Comparison of ENCODE assay signal across 8 mouse cellular contexts in genomic region chr10:128737435-128737834, GRCm38 (mm10). TPM values are rescaled to one million over a fixed set of nuclear protein-coding genes. Genes with fewer than 3 reads are reported as not detected.
DNase-seq lines count a peak whose midpoint lies in the region; ATAC-seq and TF ChIP-seq lines count a peak whose summit lies in the region.

No protein-coding gene starts in this region.

- peak overlapping the region; percentile 42 for H3K4me3 ChIP-seq in layer of hippocampus, adult 2 months
- H3K4me3 ChIP-seq in kidney, embryonic 16.5 days (ENCODE audit: low read length), result peak overlapping the region; percentile 24
- H3K4me3 ChIP-seq in midbrain, embryonic 11.5 days (ENCODE audit: low read depth, low read length), result no peak overlapping the region

- no peaks in the 10 kb centered on the region; the same call in 1 of the 2 replicates for H3K9me3 ChIP-seq in kidney, embryonic 16.5 days (ENCODE audit: low read length)
- no peaks in the 10 kb centered on the region for H3K9me3 ChIP-seq in midbrain, embryonic 11.5 days (ENCODE audit: control insufficient read depth, low read length)

- peaks cover 8% of the 10 kb centered on the region; the same call in 1 of the 2 replicates for H3K36me3 ChIP-seq in kidney, embryonic 16.5 days (ENCODE audit: insufficient read depth, low read length)
- H3K36me3 ChIP-seq in midbrain, embryonic 11.5 days (ENCODE audit: control insufficient read depth, insufficient read depth, low read length), result no peaks in the 10 kb centered on the region

- H3K4me1 ChIP-seq in kidney, embryonic 16.5 days (ENCODE audit: insufficient read depth, low read length), result no peaks in the 10 kb centered on the region; the same call in 1 of the 2 replicates
- peaks cover 2% of the 10 kb centered on the region; the same call in 1 of the 2 replicates for H3K4me1 ChIP-seq in midbrain, embryonic 11.5 days (ENCODE audit: control insufficient read depth, insufficient read depth, low read length)

- TF ChIP-seq CTCF in layer of hippocampus, adult 2 months (conservative IDR thresholded peaks at IDR 0.05), result no peak

- peak; percentile 78 for ATAC-seq in kidney, embryonic 16.5 days (ENCODE audit: low FRiP score, low TSS enrichment)
- ATAC-seq in midbrain, embryonic 11.5 days (ENCODE audit: low FRiP score), result peak; percentile 62; the same call in 1 of the 2 replicates
- ATAC-seq in activated CD4-positive, CD25-positive, alpha-beta regulatory T cell, adult 4 months, result no peak

- DNase-seq in layer of hippocampus, adult 2 months (ENCODE audit: low spot score in 2 of 2), result no peak
- DNase-seq in layer of hippocampus, postnatal 25 days (ENCODE audit: extremely low spot score in 1 of 2, low spot score in 1 of 2), result no peak
- peak; percentile 31 for DNase-seq in embryo, embryonic 9.5 days (ENCODE audit: extremely low spot score)
- DNase-seq in midbrain, embryonic 11.5 days (ENCODE audit: low spot score, missing footprints), result no peak
- no peak for DNase-seq in cerebellum, postnatal 4 days (ENCODE audit: low spot score in 2 of 2)
- DNase-seq in right cerebral cortex, postnatal 10 days (ENCODE audit: low spot score in 2 of 2), result no peak

- peak overlapping the region; percentile 32 for H3K9ac ChIP-seq in kidney, embryonic 16.5 days (replicated peaks; ENCODE audit: low read length)
- H3K9ac ChIP-seq in midbrain, embryonic 11.5 days (ENCODE audit: low read length), result no peak overlapping the region

- WGBS in kidney, embryonic 16.5 days, result 3% methylated on average over 15 of the region's 15 CpGs
- WGBS in midbrain, embryonic 11.5 days, result 2% methylated on average over 15 of the region's 15 CpGs

- peak overlapping the region; percentile 52 for H3K4me2 ChIP-seq in kidney, embryonic 16.5 days (replicated peaks; ENCODE audit: low read depth, low read length)
- peak overlapping the region; percentile 16 for H3K4me2 ChIP-seq in midbrain, embryonic 11.5 days

- 0 out of 2 replicates have a peak, but pooled peaks cover 5% of the 10 kb centered on the region for H3K27me3 ChIP-seq in kidney, embryonic 16.5 days (ENCODE audit: insufficient read depth, low read length)
- H3K27me3 ChIP-seq in midbrain, embryonic 11.5 days (ENCODE audit: control insufficient read depth, insufficient read depth, low read length), result peaks cover 9% of the 10 kb centered on the region

- H3K27ac ChIP-seq in layer of hippocampus, adult 2 months, result no peak overlapping the region
- H3K27ac ChIP-seq in kidney, embryonic 16.5 days (ENCODE audit: low read length), result no peak overlapping the region
- no peak overlapping the region for H3K27ac ChIP-seq in midbrain, embryonic 11.5 days (ENCODE audit: low read depth, low read length)

RNA-seq across cellular contexts. Expression of gene Dgka, which starts 7.2 kb away (rescaled TPM):
- 10 to 100 TPM; 11.4 to 11.5 TPM for total RNA-seq in layer of hippocampus, adult 2 months (2021)
- 1 to 10 TPM; 9.3 to 9.8 TPM for total RNA-seq in layer of hippocampus, postnatal 25 days (2021)
- 6.8 and 7.8 TPM in 2 replicates for polyA plus RNA-seq in kidney, embryonic 16.5 days (2015; fragmentation: Nextera tagmentation; extraction: Ambion mirVana)
- 5.4 and 5.7 TPM in 2 replicates for polyA plus RNA-seq in midbrain, embryonic 11.5 days (2014; fragmentation: Nextera tagmentation; extraction: Ambion mirVana)
- 100 to 1,000 TPM; 269 to 295 TPM for polyA plus RNA-seq in activated CD4-positive, CD25-positive, alpha-beta regulatory T cell, adult 4 months (2017; shearing (Covaris generic))

RNA-seq across cellular contexts. Expression of gene Pym1, which starts 10.3 kb away (rescaled TPM):
- 10 to 100 TPM; 22.0 to 30.6 TPM for total RNA-seq in layer of hippocampus, adult 2 months (2021)
- total RNA-seq in layer of hippocampus, postnatal 25 days (2021), result 10 to 100 TPM; 25.1 to 26.3 TPM
- 40.0 and 40.3 TPM in 2 replicates for polyA plus RNA-seq in kidney, embryonic 16.5 days (2015; fragmentation: Nextera tagmentation; extraction: Ambion mirVana)
- 43.5 and 48.1 TPM in 2 replicates for polyA plus RNA-seq in midbrain, embryonic 11.5 days (2014; fragmentation: Nextera tagmentation; extraction: Ambion mirVana)
- 10 to 100 TPM; 64.1 to 79.7 TPM for polyA plus RNA-seq in activated CD4-positive, CD25-positive, alpha-beta regulatory T cell, adult 4 months (2017; shearing (Covaris generic))

RNA-seq across cellular contexts. Expression of gene Cdk2, which starts 32.6 kb away (rescaled TPM):
- total RNA-seq in layer of hippocampus, adult 2 months (2021), result 1 to 10 TPM; 2.0 to 3.0 TPM
- 1 to 10 TPM; 2.7 to 4.0 TPM for total RNA-seq in layer of hippocampus, postnatal 25 days (2021)
- 100 and 105 TPM in 2 replicates for polyA plus RNA-seq in kidney, embryonic 16.5 days (2015; fragmentation: Nextera tagmentation; extraction: Ambion mirVana)
- polyA plus RNA-seq in midbrain, embryonic 11.5 days (2014; fragmentation: Nextera tagmentation; extraction: Ambion mirVana), result 98.9 and 99.1 TPM in 2 replicates
- polyA plus RNA-seq in activated CD4-positive, CD25-positive, alpha-beta regulatory T cell, adult 4 months (2017; shearing (Covaris generic)), result 10 to 100 TPM; 24.0 to 29.2 TPM

RNA-seq across cellular contexts. Expression of gene Pmel, which starts 33.4 kb away (rescaled TPM):
- under 1 TPM; 0.33 to 0.34 TPM for total RNA-seq in layer of hippocampus, adult 2 months (2021)
- under 1 TPM; 0.49 to 0.62 TPM for total RNA-seq in layer of hippocampus, postnatal 25 days (2021)
- polyA plus RNA-seq in kidney, embryonic 16.5 days (2015; fragmentation: Nextera tagmentation; extraction: Ambion mirVana), result 1.5 and 1.7 TPM in 2 replicates
- polyA plus RNA-seq in midbrain, embryonic 11.5 days (2014; fragmentation: Nextera tagmentation; extraction: Ambion mirVana), result 2.2 and 3.1 TPM in 2 replicates
- polyA plus RNA-seq in activated CD4-positive, CD25-positive, alpha-beta regulatory T cell, adult 4 months (2017; shearing (Covaris generic)), result 1 to 10 TPM; 2.6 to 5.7 TPM

RNA-seq across cellular contexts. Expression of gene Rab5b, which starts 41.4 kb away (rescaled TPM):
- 100 to 1,000 TPM; 126 to 134 TPM for total RNA-seq in layer of hippocampus, adult 2 months (2021)
- 100 to 1,000 TPM; 130 to 136 TPM for total RNA-seq in layer of hippocampus, postnatal 25 days (2021)
- 84.4 and 86.0 TPM in 2 replicates for polyA plus RNA-seq in kidney, embryonic 16.5 days (2015; fragmentation: Nextera tagmentation; extraction: Ambion mirVana)
- 80.1 and 82.6 TPM in 2 replicates for polyA plus RNA-seq in midbrain, embryonic 11.5 days (2014; fragmentation: Nextera tagmentation; extraction: Ambion mirVana)
- polyA plus RNA-seq in activated CD4-positive, CD25-positive, alpha-beta regulatory T cell, adult 4 months (2017; shearing (Covaris generic)), result 10 to 100 TPM; 50.7 to 59.5 TPM

Comparison
In these comparisons a context has a peak if more than half of its experiments do, and no peak if none do; other contexts are left out.
1. RNA of gene Dgka, which starts 7.2 kb away (polyA plus RNA-seq): 269 to 295 TPM in activated CD4-positive, CD25-positive, alpha-beta regulatory T cell, adult 4 months; 6.8 to 7.8 TPM in kidney, embryonic 16.5 days and 5.4 to 5.7 TPM in midbrain, embryonic 11.5 days; every median in the first group is over 10 times any median in the second.